Mouse (Mus musculus): Measurements from ENCODE around the gene Ptprk.

- TF ChIP-seq POLR2A (IDR thresholded peaks at IDR 0.05; ENCODE audit: low read depth, low read length) (no peak), CTCF (IDR thresholded peaks at IDR 0.05; ENCODE audit: borderline replicate concordance, insufficient read depth, low read length) (no peak)
These were observed 291.6 kb downstream of the Ptprk start for GRCm38 (mm10) chr10:28366065-28366677.

Measured in embryonic fibroblast, embryonic 13.5 days (primary cell).